Mouse (Mus musculus) brown adipose tissue, adult 24 weeks (tissue): ENCODE data around the gene Sp6. TPM values are rescaled to one million over a fixed set of nuclear protein-coding genes. Genes with fewer than 3 reads are reported as not detected.

Experiments
- polyA plus RNA-seq: library from polyadenylated mRNA; stranded (reverse); fragments of >200 nt; gene quantifications from 2 replicates; pipeline ENCODE4 v1.2.4, GENCODE M21; 2012; ENCODE audit not compliant: missing spikeins, insufficient read depth, insufficient read length

Sp6 gene
- polyA plus RNA-seq, 1 experiment: not detected

Other genes with a start within 250 kb of the Sp6 start
- 4.0 and 7.6 TPM in 2 replicates for gene Snx11, start 235.8 kb upstream of the Sp6 start, polyA plus RNA-seq
- gene Cbx1, start 224.3 kb upstream of the Sp6 start, polyA plus RNA-seq: 24.3 and 31.2 TPM in 2 replicates
- gene Nfe2l1, start 183.4 kb upstream of the Sp6 start, polyA plus RNA-seq: 333 and 448 TPM in 2 replicates
- gene Copz2, start 163.5 kb upstream of the Sp6 start, polyA plus RNA-seq: 55.7 and 98.7 TPM in 2 replicates
- gene Cdk5rap3, start 96.9 kb upstream of the Sp6 start, polyA plus RNA-seq: 19.5 and 27.2 TPM in 2 replicates
- gene Prr15l, start 85.3 kb upstream of the Sp6 start, polyA plus RNA-seq: not detected in 2 replicates
- 19.8 and 25.7 TPM in 2 replicates for gene Pnpo, start 69.4 kb upstream of the Sp6 start, polyA plus RNA-seq
- 11.8 and 13.1 TPM in 2 replicates for gene Sp2, start 30.4 kb upstream of the Sp6 start, polyA plus RNA-seq
- 13.1 and 13.4 TPM in 2 replicates for gene Scrn2, start 16.5 kb downstream of the Sp6 start, polyA plus RNA-seq
- 1.1 TPM in 1 of 2 replicates, not detected in the other for gene Lrrc46, start 28.0 kb downstream of the Sp6 start, polyA plus RNA-seq
- 121 and 122 TPM in 2 replicates for gene Mrpl10, start 28.2 kb downstream of the Sp6 start, polyA plus RNA-seq
- 0.87 and 1.6 TPM in 2 replicates for gene Osbpl7, start 37.2 kb downstream of the Sp6 start, polyA plus RNA-seq
- gene Tbx21, start 101.9 kb downstream of the Sp6 start, polyA plus RNA-seq: 0.75 and 1.1 TPM in 2 replicates
- gene Tbkbp1, start 138.1 kb downstream of the Sp6 start, polyA plus RNA-seq: 27.4 and 29.8 TPM in 2 replicates
- gene Kpnb1, start 174.5 kb downstream of the Sp6 start, polyA plus RNA-seq: 40.7 and 57.4 TPM in 2 replicates